Mouse (Mus musculus): ENCODE measurements around the gene Fxyd1. TPM values are rescaled to one million over a fixed set of nuclear protein-coding genes. Genes with fewer than 3 reads are reported as not detected.

Gene Fxyd1
- polyA plus RNA-seq, 1 experiment: 127 TPM

- no peak for DNase-seq (ENCODE audit: extremely low spot score in 1 of 2, low spot score in 1 of 2)
Measured at GRCm38 (mm10) chr7:31053882-31054447, 3.0 kb downstream of the Fxyd1 start.

- peak; percentile 78 to 81 for DNase-seq (ENCODE audit: extremely low spot score in 1 of 2, low spot score in 1 of 2)
Measured at GRCm38 (mm10) chr7:31052636-31053434, 4.2 kb downstream of the Fxyd1 start.

DNA sequence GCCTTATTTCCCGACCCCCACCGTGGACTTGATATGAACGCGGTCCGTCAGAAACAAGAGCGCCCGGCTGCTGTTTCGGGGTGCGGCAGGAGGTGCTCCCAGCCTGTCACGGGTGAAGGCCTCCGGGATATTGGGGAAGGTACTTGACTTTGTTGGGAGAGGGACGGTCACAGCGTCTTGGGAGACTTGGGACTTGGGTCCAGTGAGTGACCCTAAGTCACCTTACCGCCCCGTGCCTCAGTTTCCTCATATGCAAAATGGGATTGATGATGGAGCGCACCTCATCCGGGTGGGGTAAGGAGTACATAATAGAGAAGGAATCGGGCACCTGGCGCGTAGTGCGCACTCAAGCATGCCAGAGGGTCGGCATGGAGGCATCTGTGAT is 4.8 kb downstream of the Fxyd1 start:
- DNase-seq (ENCODE audit: extremely low spot score in 1 of 2, low spot score in 1 of 2): no peak

- no peak for DNase-seq (ENCODE audit: extremely low spot score in 1 of 2, low spot score in 1 of 2)
Measured at GRCm38 (mm10) chr7:31051321-31052021, 5.5 kb downstream of the Fxyd1 start, which contains the start of gene Fxyd7. Gene Fxyd7 (minus strand): TSS chr7:31051467.

DNA sequence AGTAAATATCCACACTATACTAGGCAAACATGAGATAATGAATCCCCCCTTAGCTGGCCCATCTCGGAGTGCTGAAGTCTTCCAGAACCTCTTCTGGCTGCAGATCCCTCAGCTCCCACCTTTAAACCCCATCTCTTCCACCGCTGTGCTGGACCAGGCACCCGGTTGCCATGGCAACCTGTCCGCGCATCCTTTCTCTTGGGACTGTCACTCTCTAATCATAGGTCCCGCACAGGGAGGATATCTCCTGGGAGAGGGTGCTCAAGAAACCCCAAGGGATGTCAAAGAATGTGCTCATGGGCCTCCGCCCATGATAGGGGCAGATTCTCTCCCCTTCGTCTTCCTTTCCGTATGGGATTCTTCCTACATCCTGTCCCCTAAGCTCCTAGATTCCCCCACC is 6.1 kb downstream of the Fxyd1 start:
- DNase-seq (ENCODE audit: extremely low spot score in 1 of 2, low spot score in 1 of 2): peak in 1 of 2 experiments; percentile 63

DNA sequence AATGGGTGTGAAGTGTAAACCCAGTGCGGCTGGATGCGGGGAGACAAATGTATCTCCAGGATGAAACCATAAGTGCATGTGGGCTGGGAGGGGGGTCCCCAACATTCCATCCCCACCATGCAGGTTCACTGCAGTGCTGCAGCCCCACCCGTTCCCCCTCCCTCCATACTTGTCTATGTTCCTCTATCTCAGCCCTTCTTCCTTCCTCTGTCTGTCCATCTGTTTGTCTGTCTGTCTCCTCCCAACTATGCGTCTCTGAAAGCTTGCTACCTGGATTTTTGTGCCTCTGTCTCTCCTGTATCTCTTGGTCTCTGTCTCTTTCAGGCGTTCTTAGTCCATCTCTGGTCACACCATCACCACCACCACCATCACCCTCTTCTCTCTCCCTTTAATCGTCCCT is 6.5 kb downstream of the Fxyd1 start:
- DNase-seq (ENCODE audit: extremely low spot score in 1 of 2, low spot score in 1 of 2): no peak

- peak in 1 of 2 experiments; percentile 77 for DNase-seq (ENCODE audit: extremely low spot score in 1 of 2, low spot score in 1 of 2)
Measured at GRCm38 (mm10) chr7:31049846-31050281, 7.1 kb downstream of the Fxyd1 start.

DNA sequence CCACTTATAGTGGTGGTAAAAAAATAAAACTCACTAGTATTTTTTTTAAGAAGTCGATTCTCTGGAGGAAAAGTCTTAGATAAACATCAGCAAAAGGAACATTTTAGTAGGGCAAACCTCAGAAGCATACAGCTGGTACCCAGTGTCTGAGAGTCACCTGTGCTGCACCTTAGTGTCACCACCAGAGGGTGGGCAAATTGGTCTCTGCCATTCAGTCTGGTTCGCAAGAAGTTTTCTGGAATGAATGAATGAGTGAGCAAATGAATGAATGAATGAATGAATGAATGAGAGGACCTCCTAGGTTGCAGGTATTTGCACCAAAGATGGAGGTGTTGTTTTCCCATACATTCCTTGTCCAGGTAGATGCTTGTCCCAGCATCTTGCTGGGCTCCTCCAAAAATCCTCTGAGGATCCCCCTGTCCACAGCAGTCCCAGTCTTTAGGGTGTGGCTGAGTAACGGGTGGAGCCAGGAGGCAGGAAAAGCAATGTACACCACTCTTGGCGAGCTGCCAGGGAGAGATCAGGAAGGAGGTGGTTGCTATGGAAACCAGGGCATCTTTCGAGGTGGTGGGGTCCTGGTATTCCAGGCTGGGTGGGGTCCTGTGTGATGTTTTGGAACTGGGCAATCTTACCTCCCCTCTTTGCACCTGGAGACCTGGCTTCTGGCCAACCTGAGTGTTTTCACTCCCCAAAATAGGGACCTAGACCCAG is 7.7 kb downstream of the Fxyd1 start:
- DNase-seq (ENCODE audit: extremely low spot score in 1 of 2, low spot score in 1 of 2): peak in 1 of 2 experiments; percentile 65

- DNase-seq (ENCODE audit: extremely low spot score in 1 of 2, low spot score in 1 of 2): no peak
Measured at GRCm38 (mm10) chr7:31042431-31042910, 14.5 kb downstream of the Fxyd1 start, which contains the start of gene Fxyd5. Gene Fxyd5 (minus strand): TSS chr7:31042481.

GRCm38 (mm10) chr7:31041662-31042315 is 15.2 kb downstream of the Fxyd1 start:
- peak in 1 of 2 experiments; percentile 32 for DNase-seq (ENCODE audit: extremely low spot score in 1 of 2, low spot score in 1 of 2)

- no peak for DNase-seq (ENCODE audit: extremely low spot score in 1 of 2, low spot score in 1 of 2)
Measured at GRCm38 (mm10) chr7:31041023-31041407, 16.0 kb downstream of the Fxyd1 start.

DNA sequence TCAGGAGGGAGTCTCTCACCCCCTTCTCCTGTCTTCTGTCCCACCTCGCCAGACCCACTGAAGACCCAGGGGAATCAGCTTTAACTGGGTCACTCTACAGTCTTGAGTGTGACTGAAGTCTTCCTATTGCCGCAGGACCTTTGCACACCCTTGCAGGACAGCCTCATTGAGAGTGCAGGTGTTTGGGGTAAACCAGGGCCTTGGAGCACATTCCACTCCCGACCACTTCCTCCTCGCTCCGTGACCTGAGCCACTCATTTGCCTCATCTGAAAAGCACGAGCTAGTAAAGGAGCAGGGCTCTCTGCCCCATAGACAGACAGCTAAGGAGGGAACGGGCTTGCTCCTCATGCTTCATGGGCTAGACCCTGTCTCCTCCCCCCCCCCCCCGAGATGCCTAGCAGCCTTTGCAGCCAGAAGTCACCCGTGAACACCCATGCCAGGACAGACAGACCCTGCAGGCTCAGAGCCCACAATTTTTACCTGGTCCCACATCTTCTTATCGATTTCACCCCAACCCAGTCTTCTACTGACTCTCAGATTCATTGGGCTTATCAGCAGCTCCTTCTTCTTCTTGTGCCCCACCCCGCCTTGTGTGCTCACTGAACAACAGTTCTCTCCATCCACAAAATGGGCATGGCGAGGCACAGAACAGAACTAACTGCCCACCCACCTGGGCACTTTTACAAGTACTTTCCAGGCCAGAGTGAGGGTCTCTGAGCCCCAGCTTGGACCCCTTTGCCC is 16.5 kb downstream of the Fxyd1 start:
- no peak for DNase-seq (ENCODE audit: extremely low spot score in 1 of 2, low spot score in 1 of 2)

- no peak for DNase-seq (ENCODE audit: extremely low spot score in 1 of 2, low spot score in 1 of 2)
Measured at GRCm38 (mm10) chr7:31039011-31039410, 18.0 kb downstream of the Fxyd1 start.

DNA sequence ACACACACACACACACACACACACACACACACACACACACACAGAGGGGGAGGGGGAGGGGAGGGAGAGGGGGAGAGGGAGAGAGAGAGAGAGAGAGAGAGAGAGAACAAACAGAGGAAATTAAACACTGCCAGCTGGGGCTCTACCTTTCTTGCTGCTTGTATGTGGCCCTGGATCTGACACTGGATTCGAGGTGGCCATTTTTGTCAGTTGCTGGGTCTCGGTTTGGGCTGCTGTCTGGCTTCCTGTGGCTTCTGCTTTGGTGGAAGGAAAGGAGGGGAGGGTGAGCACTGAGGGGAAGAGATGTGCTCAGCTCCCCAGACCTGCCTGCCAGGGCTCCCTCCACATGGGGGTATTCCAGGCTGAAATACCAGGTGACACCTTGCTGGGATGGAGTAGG is 19.3 kb downstream of the Fxyd1 start:
- no peak for DNase-seq (ENCODE audit: extremely low spot score in 1 of 2, low spot score in 1 of 2)

DNA sequence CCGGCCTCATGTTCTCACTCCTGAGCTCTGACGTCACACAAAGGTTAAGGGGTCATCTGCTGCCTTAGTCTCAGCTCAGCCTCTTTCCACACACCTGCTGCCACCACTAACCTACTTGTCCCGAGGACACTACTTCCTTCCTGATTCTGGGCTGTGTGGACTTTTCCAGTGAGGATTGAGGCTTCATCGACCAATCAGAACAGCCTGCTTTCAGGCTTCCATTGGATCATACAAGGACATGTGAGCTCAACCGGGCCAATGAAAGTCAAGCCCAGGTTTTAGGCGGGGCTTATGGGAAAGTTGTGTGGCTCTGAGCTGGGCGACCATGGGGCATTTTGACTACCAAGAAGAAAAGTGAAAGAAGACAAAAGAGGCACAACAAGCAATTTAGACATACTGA is 20.1 kb downstream of the Fxyd1 start:
- DNase-seq (ENCODE audit: extremely low spot score in 1 of 2, low spot score in 1 of 2): no peak

GRCm38 (mm10) chr7:31035291-31035690 is 21.7 kb downstream of the Fxyd1 start:
- no peak for DNase-seq (ENCODE audit: extremely low spot score in 1 of 2, low spot score in 1 of 2)

GRCm38 (mm10) chr7:31034789-31035188 is 22.2 kb downstream of the Fxyd1 start:
- DNase-seq (ENCODE audit: extremely low spot score in 1 of 2, low spot score in 1 of 2): no peak

GRCm38 (mm10) chr7:31033409-31034165 is 23.4 kb downstream of the Fxyd1 start:
- DNase-seq (ENCODE audit: extremely low spot score in 1 of 2, low spot score in 1 of 2): no peak

- DNase-seq (ENCODE audit: extremely low spot score in 1 of 2, low spot score in 1 of 2): no peak
Measured at GRCm38 (mm10) chr7:31031731-31032130, 25.3 kb downstream of the Fxyd1 start.

Data from frontal cortex, adult 2 months (tissue).